Mouse (Mus musculus): ENCODE data around the gene Krtap5-4. TPM values are rescaled to one million over a fixed set of nuclear protein-coding genes. Genes with fewer than 3 reads are reported as not detected.

Gene Krtap5-4
- polyA plus RNA-seq, 1 experiment from 2014 or later = 0.26 TPM

GRCm38 (mm10) chr7:142342247-142342640 lies 38.9 kb downstream of the Krtap5-4 start:
- 68% methylated on average over 3 of the region's 3 CpGs for WGBS (ENCODE audit: insufficient replicate concordance)
- Histone ChIP-seq H3K9ac (ENCODE audit: low read depth, low read length) (no peak overlapping the region), H3K27ac (ENCODE audit: low read depth, low read length) (no peak overlapping the region), H3K4me2 (no peak overlapping the region), H3K4me3 (ENCODE audit: low read depth, low read length) (no peak overlapping the region), H3K36me3 (ENCODE audit: control insufficient read depth, insufficient read depth, low read length) (no peaks in the 10 kb centered on the region), H3K9me3 (replicated peaks; ENCODE audit: control insufficient read depth, low read length) (no peaks in the 10 kb centered on the region), H3K4me1 (ENCODE audit: control insufficient read depth, insufficient read depth, low read length) (peaks cover 6% of the 10 kb centered on the region), H3K27me3 (ENCODE audit: control insufficient read depth, insufficient read depth, low read length) (no peaks in the 10 kb centered on the region)
- no peak for ATAC-seq (replicated peaks; ENCODE audit: insufficient number of reproducible peaks, low FRiP score, low TSS enrichment)

DNA sequence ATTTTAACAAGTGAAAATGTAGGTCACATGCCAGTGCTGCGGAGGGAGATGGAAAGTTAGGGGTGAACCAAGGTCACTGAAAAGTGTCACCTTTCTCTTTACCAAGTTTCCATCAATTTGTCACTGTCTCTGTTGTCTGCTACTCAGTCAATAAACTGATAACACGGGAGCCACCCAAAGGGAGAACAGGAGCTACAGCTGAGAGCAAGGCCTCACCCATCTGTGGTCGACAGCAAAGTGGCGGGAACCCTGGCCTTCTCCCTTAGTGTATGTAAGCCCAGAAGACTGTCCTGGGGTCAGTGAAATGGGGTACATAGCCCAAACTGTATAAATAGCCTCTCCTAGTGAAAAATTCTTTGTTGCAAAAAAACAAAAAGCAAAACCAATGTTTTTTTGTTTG lies 44.2 kb downstream of the Krtap5-4 start:
- no peaks in the 10 kb centered on the region for H3K9me3 ChIP-seq (replicated peaks; ENCODE audit: control insufficient read depth, low read length)
- ATAC-seq (replicated peaks; ENCODE audit: insufficient number of reproducible peaks, low FRiP score, low TSS enrichment) = no peak

GRCm38 (mm10) chr7:142349308-142349961 lies 46.1 kb downstream of the Krtap5-4 start:
- no peak overlapping the region for H3K27ac ChIP-seq (ENCODE audit: low read depth, low read length)
- H3K27me3 ChIP-seq (ENCODE audit: control insufficient read depth, insufficient read depth, low read length) = no peaks in the 10 kb centered on the region
- no peak for ATAC-seq (replicated peaks; ENCODE audit: insufficient number of reproducible peaks, low FRiP score, low TSS enrichment)
- H3K9ac ChIP-seq (ENCODE audit: low read depth, low read length) = no peak overlapping the region
- H3K36me3 ChIP-seq (ENCODE audit: control insufficient read depth, insufficient read depth, low read length) = no peaks in the 10 kb centered on the region
- no peak overlapping the region for H3K4me2 ChIP-seq
- H3K9me3 ChIP-seq (replicated peaks; ENCODE audit: control insufficient read depth, low read length) = no peaks in the 10 kb centered on the region
- 33% methylated on average over 9 of the region's 9 CpGs for WGBS (ENCODE audit: insufficient replicate concordance)
- H3K4me1 ChIP-seq (ENCODE audit: control insufficient read depth, insufficient read depth, low read length) = peaks cover 6% of the 10 kb centered on the region; the same call in 1 of the 2 replicates
- H3K4me3 ChIP-seq (ENCODE audit: low read depth, low read length) = no peak overlapping the region

More for the DNA sequence above, 44.2 kb downstream of the Krtap5-4 start:
- H3K36me3 ChIP-seq (ENCODE audit: control insufficient read depth, insufficient read depth, low read length) = no peaks in the 10 kb centered on the region
- no peak overlapping the region for H3K27ac ChIP-seq (ENCODE audit: low read depth, low read length)
- H3K4me1 ChIP-seq (ENCODE audit: control insufficient read depth, insufficient read depth, low read length) = no peaks in the 10 kb centered on the region
- H3K4me2 ChIP-seq = no peak overlapping the region
- 58% methylated on average over 4 of the region's 4 CpGs for WGBS (ENCODE audit: insufficient replicate concordance)
- H3K9ac ChIP-seq (ENCODE audit: low read depth, low read length) = no peak overlapping the region
- no peaks in the 10 kb centered on the region for H3K27me3 ChIP-seq (ENCODE audit: control insufficient read depth, insufficient read depth, low read length)
- H3K4me3 ChIP-seq (ENCODE audit: low read depth, low read length) = no peak overlapping the region

DNA sequence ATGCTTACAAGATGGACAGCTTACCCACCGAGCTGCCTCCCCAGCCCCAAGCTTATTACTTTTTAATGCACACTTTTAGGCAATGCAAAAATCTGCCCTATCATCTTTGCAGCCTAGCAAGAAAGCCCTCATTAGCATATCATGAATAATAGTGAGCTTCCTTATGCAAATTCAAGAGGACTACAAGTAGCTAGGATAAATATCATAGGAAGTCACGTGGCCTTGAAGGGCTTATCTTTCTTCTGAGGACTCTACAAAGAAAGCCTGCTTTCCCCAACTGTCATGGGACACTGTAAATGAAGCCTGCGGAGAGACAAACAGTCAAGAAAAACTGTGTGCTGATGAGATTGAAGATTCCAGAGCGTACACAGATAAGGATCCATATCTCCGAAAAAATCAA lies 48.2 kb downstream of the Krtap5-4 start:
- Histone ChIP-seq H3K9ac (ENCODE audit: low read depth, low read length) (no peak overlapping the region), H3K4me3 (ENCODE audit: low read depth, low read length) (no peak overlapping the region)
- 61% methylated on average over 5 of the region's 5 CpGs for WGBS (ENCODE audit: insufficient replicate concordance)

GRCm38 (mm10) chr7:142353854-142354253 lies 50.5 kb downstream of the Krtap5-4 start:
- no peak overlapping the region for H3K27ac ChIP-seq (ENCODE audit: low read depth, low read length)
- H3K36me3 ChIP-seq (ENCODE audit: control insufficient read depth, insufficient read depth, low read length) = no peaks in the 10 kb centered on the region
- no peak for ATAC-seq (replicated peaks; ENCODE audit: insufficient number of reproducible peaks, low FRiP score, low TSS enrichment)
- WGBS (ENCODE audit: insufficient replicate concordance) = 49% methylated on average over 5 of the region's 5 CpGs
- H3K4me2 ChIP-seq = no peak overlapping the region
- H3K9me3 ChIP-seq (replicated peaks; ENCODE audit: control insufficient read depth, low read length) = no peaks in the 10 kb centered on the region
- H3K4me3 ChIP-seq (ENCODE audit: low read depth, low read length) = no peak overlapping the region
- H3K9ac ChIP-seq (ENCODE audit: low read depth, low read length) = no peak overlapping the region
- no peaks in the 10 kb centered on the region for H3K27me3 ChIP-seq (ENCODE audit: control insufficient read depth, insufficient read depth, low read length)
- H3K4me1 ChIP-seq (ENCODE audit: control insufficient read depth, insufficient read depth, low read length) = peaks cover 15% of the 10 kb centered on the region; the same call in 1 of the 2 replicates

More for the DNA sequence above, 48.2 kb downstream of the Krtap5-4 start:
- Histone ChIP-seq H3K4me1 (ENCODE audit: control insufficient read depth, insufficient read depth, low read length) (peaks cover 15% of the 10 kb centered on the region; the same call in 1 of the 2 replicates), H3K4me2 (no peak overlapping the region), H3K9me3 (replicated peaks; ENCODE audit: control insufficient read depth, low read length) (no peaks in the 10 kb centered on the region), H3K27ac (ENCODE audit: low read depth, low read length) (no peak overlapping the region), H3K27me3 (ENCODE audit: control insufficient read depth, insufficient read depth, low read length) (no peaks in the 10 kb centered on the region), H3K36me3 (ENCODE audit: control insufficient read depth, insufficient read depth, low read length) (no peaks in the 10 kb centered on the region)
- ATAC-seq (replicated peaks; ENCODE audit: insufficient number of reproducible peaks, low FRiP score, low TSS enrichment) = no peak

Other genes starting within 250 kb of the Krtap5-4 start
- gene Mob2, start 242.5 kb upstream of the Krtap5-4 start, polyA plus RNA-seq (2014; fragmentation: Nextera tagmentation; extraction: Ambion mirVana) = 48.3 and 50.3 TPM in 2 replicates
- 9.6 and 10.1 TPM in 2 replicates for gene Dusp8, start 207.7 kb upstream of the Krtap5-4 start, polyA plus RNA-seq (2014; fragmentation: Nextera tagmentation; extraction: Ambion mirVana)
- not detected in 2 replicates for gene Gm45618, start 182.8 kb upstream of the Krtap5-4 start, polyA plus RNA-seq (2014; fragmentation: Nextera tagmentation; extraction: Ambion mirVana)
- not detected in 2 replicates for gene Gm39115, start 167.5 kb upstream of the Krtap5-4 start, polyA plus RNA-seq (2014; fragmentation: Nextera tagmentation; extraction: Ambion mirVana)
- not detected in 2 replicates for gene Gm45337, start 158.9 kb upstream of the Krtap5-4 start, polyA plus RNA-seq (2014; fragmentation: Nextera tagmentation; extraction: Ambion mirVana)
- gene Gm29735, start 146.4 kb upstream of the Krtap5-4 start, polyA plus RNA-seq (2014; fragmentation: Nextera tagmentation; extraction: Ambion mirVana) = not detected in 2 replicates
- not detected in 2 replicates for gene Gm4553, start 137.8 kb upstream of the Krtap5-4 start, polyA plus RNA-seq (2014; fragmentation: Nextera tagmentation; extraction: Ambion mirVana)
- gene Krtap5-2, start 127.5 kb upstream of the Krtap5-4 start, polyA plus RNA-seq (2014; fragmentation: Nextera tagmentation; extraction: Ambion mirVana) = not detected in 2 replicates
- gene Gm10153, start 113.2 kb upstream of the Krtap5-4 start, polyA plus RNA-seq (2014; fragmentation: Nextera tagmentation; extraction: Ambion mirVana) = not detected in 2 replicates
- not detected in 2 replicates for gene Krtap5-3, start 102.2 kb upstream of the Krtap5-4 start, polyA plus RNA-seq (2014; fragmentation: Nextera tagmentation; extraction: Ambion mirVana)
- not detected in 2 replicates for gene Gm7579, start 91.7 kb upstream of the Krtap5-4 start, polyA plus RNA-seq (2014; fragmentation: Nextera tagmentation; extraction: Ambion mirVana)
- gene Krtap5-5, start 73.6 kb upstream of the Krtap5-4 start, polyA plus RNA-seq (2014; fragmentation: Nextera tagmentation; extraction: Ambion mirVana) = not detected in 2 replicates
- gene Gm40460, start 62.5 kb upstream of the Krtap5-4 start, polyA plus RNA-seq (2014; fragmentation: Nextera tagmentation; extraction: Ambion mirVana) = not detected in 2 replicates
- gene Gm2431, start 45.2 kb upstream of the Krtap5-4 start, polyA plus RNA-seq (2014; fragmentation: Nextera tagmentation; extraction: Ambion mirVana) = not detected in 2 replicates
- gene Gm4559, start 29.2 kb upstream of the Krtap5-4 start, polyA plus RNA-seq (2014; fragmentation: Nextera tagmentation; extraction: Ambion mirVana) = not detected in 2 replicates
- gene Krtap5-1, start 6.4 kb upstream of the Krtap5-4 start, polyA plus RNA-seq (2014; fragmentation: Nextera tagmentation; extraction: Ambion mirVana) = not detected in 2 replicates
- gene Ifitm10, start 70.2 kb downstream of the Krtap5-4 start, polyA plus RNA-seq (2014; fragmentation: Nextera tagmentation; extraction: Ambion mirVana) = 7.6 and 8.3 TPM in 2 replicates
- 1.9 TPM in 1 of 2 replicates, not detected in the other for gene Gm49369, start 79.1 kb downstream of the Krtap5-4 start, polyA plus RNA-seq (2014; fragmentation: Nextera tagmentation; extraction: Ambion mirVana)
- gene Ctsd, start 84.5 kb downstream of the Krtap5-4 start, polyA plus RNA-seq (2014; fragmentation: Nextera tagmentation; extraction: Ambion mirVana) = 378 and 446 TPM in 2 replicates
- 0.26 and 0.31 TPM in 2 replicates for gene Syt8, start 131.3 kb downstream of the Krtap5-4 start, polyA plus RNA-seq (2014; fragmentation: Nextera tagmentation; extraction: Ambion mirVana)
- gene Tnni2, start 138.3 kb downstream of the Krtap5-4 start, polyA plus RNA-seq (2014; fragmentation: Nextera tagmentation; extraction: Ambion mirVana) = 46.1 and 51.6 TPM in 2 replicates
- 31.4 and 32.1 TPM in 2 replicates for gene Lsp1, start 157.3 kb downstream of the Krtap5-4 start, polyA plus RNA-seq (2014; fragmentation: Nextera tagmentation; extraction: Ambion mirVana)
- gene Tnnt3, start 195.3 kb downstream of the Krtap5-4 start, polyA plus RNA-seq (2014; fragmentation: Nextera tagmentation; extraction: Ambion mirVana) = 16.0 and 16.3 TPM in 2 replicates
- gene Mrpl23, start 229.1 kb downstream of the Krtap5-4 start, polyA plus RNA-seq (2014; fragmentation: Nextera tagmentation; extraction: Ambion mirVana) = 15.4 and 19.3 TPM in 2 replicates

Data from heart, embryonic 11.5 days (tissue).